Mouse (Mus musculus) ES-E14 (cell line): Measurements from ENCODE around the gene Cdc7. TPM values are rescaled to one million over a fixed set of nuclear protein-coding genes. Genes with fewer than 3 reads are reported as not detected.

Experiments
- DNase-seq: peaks from one replicate; pipeline ENCODE4 v3.0.0-alpha.2; 2013; ENCODE audit warnings: low read depth, low spot score
- H3K27ac ChIP-seq: 2 replicates; pipeline ENCODE4 v1.5.1; 2012; ENCODE audit warnings: low read depth, mild to moderate bottlenecking, low read length, moderate library complexity, mixed read lengths; ENCODE audit not compliant: poor library complexity, insufficient read depth, severe bottlenecking
- H3K36me3 ChIP-seq: 2 replicates; pipeline ENCODE4 v1.6.1; 2012; ENCODE audit warnings: mild to moderate bottlenecking, low read length, moderate library complexity, mixed read lengths; ENCODE audit not compliant: control insufficient read depth, poor library complexity, insufficient read depth, severe bottlenecking
- H3K4me1 ChIP-seq, 2 experiments: fragments of 150-350 bp in 1 of 2; sonication (generic) in 1 of 2; 2 replicates each; pipeline ENCODE4 v1.6.1; 2012; ENCODE audit warnings: low read length in 2 of 2, mild to moderate bottlenecking in 1 of 2, mixed read lengths in 1 of 2; ENCODE audit not compliant: control insufficient read depth in 2 of 2, insufficient read depth in 2 of 2, poor library complexity in 1 of 2
- H3K4me3 ChIP-seq, 2 experiments: fragments of 150-350 bp in 1 of 2; sonication (generic) in 1 of 2; 2 replicates each; pipeline ENCODE4 v1.5.1; 2012; ENCODE audit warnings: low read length in 2 of 2, low read depth in 1 of 2, mild to moderate bottlenecking in 1 of 2, mixed read lengths in 1 of 2; ENCODE audit not compliant: insufficient read depth in 1 of 2, poor library complexity in 1 of 2, severe bottlenecking in 1 of 2
- H3K9ac ChIP-seq: 2 replicates; pipeline ENCODE4 v1.6.1; 2012; ENCODE audit warnings: low read depth, mild to moderate bottlenecking, low read length, mixed read lengths; ENCODE audit not compliant: poor library complexity, insufficient read depth, severe bottlenecking
- H3K9me3 ChIP-seq: fragments of 150-350 bp; sonication (generic); 2 replicates; pipeline ENCODE4 v1.6.1; 2012; ENCODE audit warnings: low read depth, mild to moderate bottlenecking, low read length; ENCODE audit not compliant: control insufficient read depth, insufficient read depth
- CHD2 ChIP-seq: IDR thresholded peaks from 2 replicates; pipeline ENCODE4 v1.6.1; 2014; ENCODE audit warnings: mild to moderate bottlenecking, low read depth, low read length, inconsistent platforms
- HCFC1 ChIP-seq: IDR thresholded peaks from 2 replicates; pipeline ENCODE4 v1.6.1; 2012; ENCODE audit warnings: low read length, inconsistent platforms, borderline replicate concordance; ENCODE audit not compliant: insufficient read depth
- MAFK ChIP-seq: IDR thresholded peaks from 2 replicates; pipeline ENCODE4 v1.6.1; 2014; ENCODE audit warnings: mild to moderate bottlenecking, low read depth, low read length, inconsistent platforms; ENCODE audit not compliant: insufficient read depth
- ZC3H11A ChIP-seq: IDR thresholded peaks from 2 replicates; pipeline ENCODE4 v1.6.1; 2012; ENCODE audit warnings: low read depth, mild to moderate bottlenecking, inconsistent platforms, low read length, borderline replicate concordance
- ZNF384 ChIP-seq: IDR thresholded peaks from 2 replicates; pipeline ENCODE4 v1.6.1; 2012; ENCODE audit warnings: low read depth, low read length, inconsistent platforms
- in situ Hi-C, 2 experiments: fragments of 600-800 bp; cut with MboI; formaldehyde crosslinking; loops; one replicate each; pipeline ENCODE4 v1.15.1; 2025; ENCODE audit warnings: low sequenced_read_pairs in 2 of 2, inconsistent platforms in 1 of 2; ENCODE audit not compliant: unreplicated experiment in 2 of 2
- total RNA-seq: library from RNA; depleted of rRNA; stranded (reverse); fragments of 300-350 nt; gene quantifications from 2 replicates; pipeline ENCODE4 v1.2.3, GENCODE M21; 2012

Gene Cdc7
- total RNA-seq, 1 experiment, result 25.3 TPM

- no peak overlapping the region for H3K9ac ChIP-seq
- no peak for TF ChIP-seq ZC3H11A
- no peak for TF ChIP-seq MAFK
- no peak for TF ChIP-seq ZNF384
- no peak for TF ChIP-seq CHD2
- TF ChIP-seq HCFC1, result no peak
- H3K4me1 ChIP-seq, result peaks cover 2 to 4% of the 10 kb centered on the region in 2 experiments; a peak in 2 of 4 replicates
- no peaks in the 10 kb centered on the region for H3K36me3 ChIP-seq
- H3K27ac ChIP-seq, result no peak overlapping the region
- no peak overlapping the region for H3K4me3 ChIP-seq
- no peaks in the 10 kb centered on the region for H3K9me3 ChIP-seq
- in situ Hi-C loops, result loop anchor here in 1 of 2 experiments (25.0 kb wide), 1 partner anchor 310 kb away; no protein-coding TSS in a partner anchor
- DNase-seq, result no peak
Measured at GRCm38 (mm10) chr5:107002091-107002416, 37.9 kb downstream of the Cdc7 start.

GRCm38 (mm10) chr5:107009721-107010120 is 45.6 kb downstream of the Cdc7 start:
- no peaks in the 10 kb centered on the region for H3K9me3 ChIP-seq
- DNase-seq, result no peak
- in situ Hi-C loops, result loop anchor here in 1 of 2 experiments (25.0 kb wide), 1 partner anchor 303 kb away; no protein-coding TSS in a partner anchor

GRCm38 (mm10) chr5:107010300-107010699 is 46.2 kb downstream of the Cdc7 start:
- H3K4me3 ChIP-seq, result no peak overlapping the region
- H3K27ac ChIP-seq, result no peak overlapping the region
- TF ChIP-seq MAFK, result no peak
- TF ChIP-seq CHD2, result no peak
- no peak for TF ChIP-seq HCFC1
- TF ChIP-seq ZNF384, result no peak
- TF ChIP-seq ZC3H11A, result no peak
- no peak for DNase-seq
- no peaks in the 10 kb centered on the region for H3K36me3 ChIP-seq
- H3K9ac ChIP-seq, result no peak overlapping the region
- no peaks in the 10 kb centered on the region for H3K9me3 ChIP-seq
- H3K4me1 ChIP-seq, result no peaks in the 10 kb centered on the region; a peak in 1 of 4 replicates
- in situ Hi-C loops, result loop anchor here in 1 of 2 experiments (25.0 kb wide), 1 partner anchor 302 kb away; no protein-coding TSS in a partner anchor

More at GRCm38 (mm10) chr5:107009721-107010120, 45.6 kb downstream of the Cdc7 start:
- Histone ChIP-seq H3K27ac (no peak overlapping the region), H3K9ac (no peak overlapping the region), H3K4me3 (no peak overlapping the region), H3K36me3 (no peaks in the 10 kb centered on the region), H3K4me1 (no peaks in the 10 kb centered on the region)
- no peak for TF ChIP-seq ZC3H11A

GRCm38 (mm10) chr5:107011316-107012029 is 47.4 kb downstream of the Cdc7 start:
- Histone ChIP-seq H3K27ac (no peak overlapping the region), H3K36me3 (no peaks in the 10 kb centered on the region), H3K9me3 (no peaks in the 10 kb centered on the region), H3K4me3 (no peak overlapping the region), H3K9ac (no peak overlapping the region), H3K4me1 (no peaks in the 10 kb centered on the region; a peak in 1 of 4 replicates)
- in situ Hi-C loops, result loop anchor here in 1 of 2 experiments (25.0 kb wide), 1 partner anchor 301 kb away; no protein-coding TSS in a partner anchor
- TF ChIP-seq MAFK, result no peak
- TF ChIP-seq CHD2, result no peak
- TF ChIP-seq ZC3H11A, result no peak
- TF ChIP-seq ZNF384, result no peak
- TF ChIP-seq HCFC1, result no peak
- DNase-seq, result no peak
